Mouse (Mus musculus): Measurements from ENCODE around the gene Col4a3.

DNA sequence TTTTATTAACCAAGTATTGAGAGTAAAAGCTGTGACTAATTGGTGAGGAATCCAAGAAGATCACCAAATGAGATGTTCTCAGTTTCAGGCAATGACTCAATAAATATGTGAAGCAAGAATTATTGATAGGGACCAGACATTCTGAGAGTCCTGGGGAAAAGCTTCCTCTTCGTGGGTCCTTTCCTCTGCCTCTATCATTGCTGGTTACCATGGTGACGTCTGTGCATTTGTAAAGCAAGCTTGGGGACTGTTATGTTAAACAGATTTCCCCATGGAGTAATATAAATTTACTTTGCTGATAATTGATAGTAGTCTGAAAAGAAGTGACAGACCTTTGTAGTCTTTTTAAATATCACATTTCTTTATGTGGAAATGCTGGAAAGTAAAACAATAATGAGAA is 76.8 kb downstream of the Col4a3 start:
- no peak for TF ChIP-seq FLI1 (IDR thresholded peaks at IDR 0.05; ENCODE audit: low read length)
- no peak for TF ChIP-seq GATA1 (IDR thresholded peaks at IDR 0.05; ENCODE audit: borderline replicate concordance, low read length)

Data from megakaryocyte, embryonic 14.5 days (primary cell).